Mouse (Mus musculus) heart, postnatal 0 days (tissue): ENCODE results near the gene Itga2.

Experiments used
- CTCF ChIP-seq: IDR thresholded peaks from 2 replicates; pipeline ENCODE4 v1.5.1; 2016; ENCODE audit warnings: antibody characterized with exemption, control low read depth, low read depth
- EP300 ChIP-seq: IDR thresholded peaks from 2 replicates; pipeline ENCODE4 v1.6.1; 2016; ENCODE audit warnings: antibody characterized with exemption, low read depth

- TF ChIP-seq CTCF (no peak), EP300 (no peak)
These were observed 79.4 kb downstream of the Itga2 start for GRCm38 (mm10) chr13:114852264-114853111.
